ENCODE assay signal across 8 mouse cellular contexts in genomic region chr3:95993881-95994280, GRCm38 (mm10). TPM values are rescaled to one million over a fixed set of nuclear protein-coding genes. Genes with fewer than 3 reads are reported as not detected.
DNase-seq lines count a peak whose midpoint lies in the region; ATAC-seq and TF ChIP-seq lines count a peak whose summit lies in the region.

No protein-coding gene starts in this region.

- H3K27me3 ChIP-seq in embryonic facial prominence, embryonic 10.5 days (replicated peaks; ENCODE audit: low read depth, poor library complexity, severe bottlenecking) = no peaks in the 10 kb centered on the region
- H3K27me3 ChIP-seq in limb, embryonic 12.5 days = no peaks in the 10 kb centered on the region
- H3K27me3 ChIP-seq in myocyte (ENCODE audit: control insufficient read depth, insufficient read depth, insufficient read length) = no peaks in the 10 kb centered on the region

- TF ChIP-seq POLR2A in myocyte (IDR thresholded peaks at IDR 0.05; ENCODE audit: insufficient read length, low read depth) = no peak

- no peak for ATAC-seq in limb, embryonic 12.5 days (ENCODE audit: insufficient number of reproducible peaks, insufficient read depth, low FRiP score, low TSS enrichment, low read depth)

- peaks cover 53% of the 10 kb centered on the region for H3K36me3 ChIP-seq in embryonic facial prominence, embryonic 10.5 days (replicated peaks)
- H3K36me3 ChIP-seq in limb, embryonic 12.5 days = peaks cover 44% of the 10 kb centered on the region
- H3K36me3 ChIP-seq in myocyte (ENCODE audit: control insufficient read depth, insufficient read depth) = no peaks in the 10 kb centered on the region

- peak overlapping the region; percentile 99 for H3K9ac ChIP-seq in limb, embryonic 12.5 days (replicated peaks)

- peak overlapping the region; percentile 86 for H3K4me3 ChIP-seq in embryonic facial prominence, embryonic 10.5 days
- H3K4me3 ChIP-seq in limb, embryonic 12.5 days (replicated peaks) = peak overlapping the region; percentile 85
- H3K4me3 ChIP-seq in myocyte = peak overlapping the region; percentile 65

- H3ac ChIP-seq in myocyte (ENCODE audit: control insufficient read depth, insufficient read length) = no peak overlapping the region

- 25% methylated on average over 4 of the region's 4 CpGs for WGBS in embryonic facial prominence, embryonic 10.5 days
- 43% methylated on average over 4 of the region's 4 CpGs for WGBS in limb, embryonic 12.5 days

- no peaks in the 10 kb centered on the region for H3K9me3 ChIP-seq in embryonic facial prominence, embryonic 10.5 days
- H3K9me3 ChIP-seq in limb, embryonic 12.5 days = no peaks in the 10 kb centered on the region

- peak; percentile 46 for DNase-seq in layer of hippocampus, adult 11-12 months (ENCODE audit: low spot score)
- DNase-seq in layer of hippocampus, adult 8-10 months (ENCODE audit: low spot score in 2 of 2) = no peak
- no peak for DNase-seq in embryonic facial prominence, embryonic 10.5 days (ENCODE audit: low spot score)
- peak; percentile 21 for DNase-seq in heart, postnatal 25 days (ENCODE audit: low spot score)
- no peak for DNase-seq in frontal cortex, postnatal 25 days (ENCODE audit: low spot score in 2 of 2)
- DNase-seq in T-cell, adult 2 months (ENCODE audit: low spot score) = no peak

- intact Hi-C loops in heart, postnatal 25 days (cut with DNase I) = no loop called here

- H3K4me1 ChIP-seq in embryonic facial prominence, embryonic 10.5 days = peaks cover 52% of the 10 kb centered on the region
- peaks cover 49% of the 10 kb centered on the region for H3K4me1 ChIP-seq in limb, embryonic 12.5 days (replicated peaks)

- peak overlapping the region; percentile 100 for H3K27ac ChIP-seq in embryonic facial prominence, embryonic 10.5 days (replicated peaks)
- H3K27ac ChIP-seq in limb, embryonic 12.5 days = peak overlapping the region; percentile 99

- peaks cover 26% of the 10 kb centered on the region for H3K79me2 ChIP-seq in myocyte (ENCODE audit: control insufficient read depth, insufficient read depth)

- peak overlapping the region; percentile 86 for H3K4me2 ChIP-seq in limb, embryonic 12.5 days
- H3K4me2 ChIP-seq in myocyte (ENCODE audit: low read depth) = peak overlapping the region; percentile 95

TF ChIP-seq in myocyte, 11 proteins besides CTCF, POLR2A, EP300 and RAD21:
- TF ChIP-seq REST (IDR thresholded peaks at IDR 0.05; ENCODE audit: insufficient read depth, insufficient read length) (no peak), MYOD1 (IDR thresholded peaks at IDR 0.05; ENCODE audit: control insufficient read depth in 1 of 3, insufficient read length in 2 of 3, low read depth in 2 of 3) (peak in 1 of 3 experiments; percentile 37)

RNA-seq across cellular contexts. Expression of gene Plekho1, which starts 1.9 kb away (rescaled TPM):
- total RNA-seq in layer of hippocampus, adult 8-10 months (2022) = 10 to 100 TPM; 42.0 to 70.1 (median 52.4) TPM
- 73.2 and 78.5 TPM in 2 replicates for polyA plus RNA-seq in embryonic facial prominence, embryonic 10.5 days (2016; fragmentation: Nextera tagmentation; extraction: Ambion mirVana)
- 10 to 100 TPM; 76.4 to 89.1 TPM for total RNA-seq in heart, postnatal 25 days (2021)
- polyA plus RNA-seq in limb, embryonic 12.5 days (2016; fragmentation: Nextera tagmentation; extraction: Ambion mirVana) = 79.8 and 91.8 TPM in 2 replicates
- 107 TPM for polyA plus RNA-seq in myocyte (2012; fragmentation: generic; extraction: Trizol)

Comparison
In these comparisons a context has a peak if more than half of its experiments do, and no peak if none do; other contexts are left out.
1. DNase-seq: peak in layer of hippocampus, adult 11-12 months (single experiment) and heart, postnatal 25 days (single experiment); none in layer of hippocampus, adult 8-10 months (0 of 2), embryonic facial prominence, embryonic 10.5 days (single experiment), frontal cortex, postnatal 25 days (0 of 2) and T-cell, adult 2 months (single experiment).
2. Peak in every context shown above with its lines, with median percentiles within 50 percentile points of each other: H3K4me3 ChIP-seq.